Mouse (Mus musculus) MEL (cell line): ENCODE data around the gene Lrp10. TPM values are rescaled to one million over a fixed set of nuclear protein-coding genes. Genes with fewer than 3 reads are reported as not detected.

ENCODE experiments used
- DNase-seq: peaks from one replicate; pipeline ENCODE4 v3.0.0; 2011; ENCODE audit warnings: low read depth, low spot score
- H3K27ac ChIP-seq: 2 replicates; pipeline ENCODE4 v1.5.1; 2012; ENCODE audit warnings: low read depth, mild to moderate bottlenecking, control low read depth, low read length, moderate library complexity; ENCODE audit not compliant: control insufficient read depth
- H3K27me3 ChIP-seq, 2 experiments: fragments of 150-350 bp in 1 of 2; sonication (generic) in 1 of 2; 2 replicates each; pipeline ENCODE4 v1.6.1; 2012; ENCODE audit warnings: low read length in 2 of 2, mild to moderate bottlenecking in 2 of 2, improper control_type of control experiment in 1 of 2, moderate library complexity in 1 of 2; ENCODE audit not compliant: insufficient read depth in 2 of 2, control insufficient read depth in 1 of 2
- H3K36me3 ChIP-seq, 2 experiments: 2 replicates each; pipeline ENCODE4 v1.6.1; 2012 to 2014; ENCODE audit warnings: low read length in 2 of 2, improper control_type of control experiment in 1 of 2, inconsistent platforms in 1 of 2, mild to moderate bottlenecking in 1 of 2; ENCODE audit not compliant: insufficient read depth in 2 of 2, control insufficient read depth in 1 of 2
- H3K4me1 ChIP-seq, 2 experiments: fragments of 150-350 bp in 1 of 2; sonication (generic) in 1 of 2; 2 replicates each; pipeline ENCODE4 v1.6.1; 2012; ENCODE audit warnings: low read length in 2 of 2, improper control_type of control experiment in 1 of 2, mild to moderate bottlenecking in 1 of 2; ENCODE audit not compliant: insufficient read depth in 2 of 2, control insufficient read depth in 1 of 2
- H3K4me3 ChIP-seq, 2 experiments: fragments of 150-350 bp in 1 of 2; sonication (generic) in 1 of 2; 2 replicates each; pipeline ENCODE4 v1.5.1; 2012; ENCODE audit warnings: low read depth in 2 of 2, low read length in 2 of 2, mild to moderate bottlenecking in 2 of 2, moderate library complexity in 2 of 2, control low read depth in 1 of 2, improper control_type of control experiment in 1 of 2; ENCODE audit not compliant: control insufficient read depth in 1 of 2, insufficient read depth in 1 of 2
- H3K79me2 ChIP-seq: 2 replicates; pipeline ENCODE4 v1.6.1; 2012; ENCODE audit warnings: mild to moderate bottlenecking, low read length, moderate library complexity; ENCODE audit not compliant: control insufficient read depth, poor library complexity, insufficient read depth
- H3K9ac ChIP-seq: 2 replicates; pipeline ENCODE4 v1.6.1; 2012; ENCODE audit warnings: low read depth, mild to moderate bottlenecking, control low read depth, low read length, moderate library complexity; ENCODE audit not compliant: control insufficient read depth, poor library complexity, severe bottlenecking
- H3K9me3 ChIP-seq: fragments of 150-350 bp; sonication (generic); replicated peaks from 2 replicates; pipeline ENCODE4 v1.6.1; 2012; ENCODE audit warnings: mild to moderate bottlenecking, low read length, improper control_type of control experiment, moderate library complexity; ENCODE audit not compliant: insufficient read depth
- BHLHE40 ChIP-seq: IDR thresholded peaks from 2 replicates; pipeline ENCODE4 v1.6.1; 2012; ENCODE audit warnings: low read depth, mild to moderate bottlenecking, inconsistent platforms, low read length, improper control_type of control experiment, borderline replicate concordance
- CTCF ChIP-seq, 3 experiments: IDR thresholded peaks in 2 of 3; conservative IDR thresholded peaks in 1 of 3; 2 replicates each; pipeline ENCODE4 v1.5.1; 2011 to 2012; ENCODE audit warnings: low read length in 3 of 3, low read depth in 2 of 3, mild to moderate bottlenecking in 2 of 3, improper control_type of control experiment in 1 of 3, inconsistent platforms in 1 of 3, mixed read lengths in 1 of 3, moderate library complexity in 1 of 3; ENCODE audit not compliant: control insufficient read depth in 1 of 3, insufficient read depth in 1 of 3, poor library complexity in 1 of 3, severe bottlenecking in 1 of 3
- EP300 ChIP-seq, 2 experiments: IDR thresholded peaks; 2 replicates each; pipeline ENCODE4 v1.6.1; 2011; ENCODE audit warnings: improper control_type of control experiment in 2 of 2, low read length in 2 of 2, low read depth in 1 of 2, mild to moderate bottlenecking in 1 of 2
- ETS1 ChIP-seq: IDR thresholded peaks from 2 replicates; pipeline ENCODE4 v1.6.1; 2012; ENCODE audit warnings: low read depth, mild to moderate bottlenecking, inconsistent platforms, low read length, improper control_type of control experiment, moderate library complexity
- GATA1 ChIP-seq: IDR thresholded peaks from 2 replicates; pipeline ENCODE4 v1.6.1; 2011; ENCODE audit warnings: low read depth, low read length, improper control_type of control experiment
- KAT2A ChIP-seq: conservative IDR thresholded peaks from 2 replicates; pipeline ENCODE4 v1.6.1; 2012; ENCODE audit warnings: low read depth, low read length, improper control_type of control experiment, inconsistent platforms
- MAFK ChIP-seq: IDR thresholded peaks from 2 replicates; pipeline ENCODE4 v1.6.1; 2011; ENCODE audit warnings: low read depth, mild to moderate bottlenecking, low read length, improper control_type of control experiment, borderline replicate concordance
- MAX ChIP-seq: IDR thresholded peaks from 2 replicates; pipeline ENCODE4 v1.6.1; 2011; ENCODE audit warnings: low read length, improper control_type of control experiment
- MEF2A ChIP-seq: IDR thresholded peaks from 2 replicates; pipeline ENCODE4 v1.6.1; 2014; ENCODE audit warnings: low read depth, mild to moderate bottlenecking, inconsistent platforms, low read length, improper control_type of control experiment; ENCODE audit not compliant: poor library complexity, insufficient replicate concordance, severe bottlenecking; ENCODE audit errors: extremely low read depth
- MYC ChIP-seq: IDR thresholded peaks from 2 replicates; pipeline ENCODE4 v1.6.1; 2011; ENCODE audit warnings: low read depth, mild to moderate bottlenecking, low read length, improper control_type of control experiment, moderate library complexity
- NELFE ChIP-seq: IDR thresholded peaks from 2 replicates; pipeline ENCODE4 v1.6.1; 2011; ENCODE audit warnings: low read depth, low read length, improper control_type of control experiment
- POLR2AphosphoS2 ChIP-seq: IDR thresholded peaks from 2 replicates; pipeline ENCODE4 v1.6.1; 2011; ENCODE audit warnings: low read length, improper control_type of control experiment
- RAD21 ChIP-seq: IDR thresholded peaks from 2 replicates; pipeline ENCODE4 v1.6.1; 2011; ENCODE audit warnings: mild to moderate bottlenecking, low read depth, low read length, improper control_type of control experiment
- SIN3A ChIP-seq: IDR thresholded peaks from 2 replicates; pipeline ENCODE4 v1.6.1; 2012; ENCODE audit warnings: low read length, improper control_type of control experiment, inconsistent platforms
- SMC3 ChIP-seq: IDR thresholded peaks from 2 replicates; pipeline ENCODE4 v1.6.1; 2011; ENCODE audit warnings: low read depth, low read length, improper control_type of control experiment
- TAL1 ChIP-seq: IDR thresholded peaks from 2 replicates; pipeline ENCODE4 v1.6.1; 2012; ENCODE audit warnings: mild to moderate bottlenecking, inconsistent platforms, low read length, moderate library complexity, mixed read lengths
- TBP ChIP-seq: IDR thresholded peaks from 2 replicates; pipeline ENCODE4 v1.8.0; 2011; ENCODE audit warnings: low read depth, low read length, improper control_type of control experiment
- TCF12 ChIP-seq: IDR thresholded peaks from 2 replicates; pipeline ENCODE4 v1.6.1; 2014; ENCODE audit warnings: low read depth, mild to moderate bottlenecking, inconsistent platforms, low read length, improper control_type of control experiment, moderate library complexity
- USF1 ChIP-seq: IDR thresholded peaks from 2 replicates; pipeline ENCODE4 v1.6.1; 2014; ENCODE audit warnings: low read depth, mild to moderate bottlenecking, inconsistent platforms, low read length, improper control_type of control experiment, moderate library complexity
- USF2 ChIP-seq, 2 experiments: IDR thresholded peaks; 2 replicates each; pipeline ENCODE4 v1.6.1; 2011 to 2012; ENCODE audit warnings: improper control_type of control experiment in 2 of 2, low read length in 2 of 2, borderline replicate concordance in 1 of 2, inconsistent platforms in 1 of 2, low read depth in 1 of 2, mild to moderate bottlenecking in 1 of 2; ENCODE audit not compliant: insufficient read depth in 1 of 2
- ZC3H11A ChIP-seq: IDR thresholded peaks from 2 replicates; pipeline ENCODE4 v1.6.1; 2012; ENCODE audit warnings: low read depth, mild to moderate bottlenecking, inconsistent platforms, low read length, improper control_type of control experiment
- ZKSCAN1 ChIP-seq: IDR thresholded peaks from 2 replicates; pipeline ENCODE4 v1.6.1; 2012; ENCODE audit warnings: low read depth, mild to moderate bottlenecking, inconsistent platforms, low read length, improper control_type of control experiment, moderate library complexity
- ZMIZ1 ChIP-seq: IDR thresholded peaks from 2 replicates; pipeline ENCODE4 v1.6.1; 2012; ENCODE audit warnings: low read depth, mild to moderate bottlenecking, inconsistent platforms, low read length, improper control_type of control experiment, moderate library complexity
- ZNF384 ChIP-seq: IDR thresholded peaks from 2 replicates; pipeline ENCODE4 v1.6.1; 2012; ENCODE audit warnings: low read depth, mild to moderate bottlenecking, inconsistent platforms, low read length, improper control_type of control experiment
- polyA plus RNA-seq, 2 experiments: library from polyadenylated mRNA; stranded (reverse) in 1 of 2; unstranded in 1 of 2; fragments of >175 nt in 1 of 2; fragments of >200 nt in 1 of 2; gene quantifications; 2 replicates each; pipeline versions ENCODE4 v1.2.1 to v1.2.4; 2012; ENCODE audit warnings: low replicate concordance in 2 of 2, low read depth in 1 of 2; ENCODE audit not compliant: insufficient read length in 2 of 2, insufficient read depth in 1 of 2, missing spikeins in 1 of 2
- total RNA-seq: library from RNA; depleted of rRNA; stranded (reverse); fragments of 300-350 nt; gene quantifications from 2 replicates; pipeline ENCODE4 v1.2.3, GENCODE M21; 2012

The Lrp10 gene
- total and polyA plus RNA-seq, 3 experiments, result 53.6 to 110 TPM; not detected in 1

DNA sequence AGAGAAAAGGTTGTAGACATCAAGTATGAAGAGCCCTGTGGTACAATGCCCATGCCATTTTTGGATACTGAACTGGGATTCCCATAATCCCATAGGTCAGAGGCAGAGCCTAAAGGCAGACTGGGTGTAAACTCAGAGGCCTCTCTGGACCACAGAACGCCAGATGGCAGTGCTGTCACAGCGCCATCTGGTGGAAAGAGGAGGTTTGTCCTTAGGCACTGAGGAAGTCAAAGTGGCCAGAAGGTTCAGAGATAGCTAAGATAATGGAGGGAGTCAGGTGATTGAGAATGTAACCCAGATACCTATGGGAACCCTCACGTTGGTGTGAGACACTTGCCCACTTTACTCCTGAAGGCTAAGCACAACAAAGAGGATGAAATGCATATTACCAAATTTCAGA lies 30.3 kb downstream of the Lrp10 start:
- H3K4me3 ChIP-seq, result no peak overlapping the region
- TF ChIP-seq EP300 (IDR thresholded peaks at IDR 0.05; ENCODE audit: low read depth in 1 of 2, low read length in 2 of 2) (0 out of 4 replicates have a peak, but pooled peaks have one; percentile 21 to 37), TCF12 (peak; percentile 32; the same call in 1 of the 2 replicates), MAX (peak; percentile 36; the same call in 1 of the 2 replicates), CTCF (IDR thresholded peaks at IDR 0.05 in 2 of 3, conservative IDR thresholded peaks at IDR 0.05 in 1 of 3; ENCODE audit: control insufficient read depth in 1 of 3, insufficient read depth in 1 of 3, low read depth in 2 of 3, low read length in 3 of 3, poor library complexity in 1 of 3, severe bottlenecking in 1 of 3) (peak; percentile 87 to 96 (median 95)), POLR2AphosphoS2 (no peak), ETS1 (peak; percentile 37; the same call in 1 of the 2 replicates), RAD21 (peak; percentile 67), SIN3A (0 out of 2 replicates have a peak, but pooled peaks have one; percentile 27), SMC3 (peak; percentile 91), USF1 (peak; percentile 17; the same call in 1 of the 2 replicates), ZMIZ1 (no peak), ZNF384 (no peak), BHLHE40 (no peak), ZC3H11A (peak; percentile 66), GATA1 (peak; percentile 68), MYC (0 out of 2 replicates have a peak, but pooled peaks have one; percentile 42), TAL1 (peak; percentile 15; the same call in 1 of the 2 replicates)
- TF ChIP-seq, all 39 proteins: peak for 13
- Histone ChIP-seq H3K9me3 (no peaks in the 10 kb centered on the region), H3K36me3 (peaks cover 0 to 3% of the 10 kb centered on the region in 2 experiments; a peak in 1 of 4 replicates), H3K9ac (no peak overlapping the region), H3K27ac (no peak overlapping the region), H3K79me2 (no peaks in the 10 kb centered on the region), H3K4me1 (peaks cover 0 to 3% of the 10 kb centered on the region in 2 experiments; a peak in 3 of 4 replicates), H3K27me3 (no peaks in the 10 kb centered on the region)
- peak; percentile 88 for DNase-seq

DNA sequence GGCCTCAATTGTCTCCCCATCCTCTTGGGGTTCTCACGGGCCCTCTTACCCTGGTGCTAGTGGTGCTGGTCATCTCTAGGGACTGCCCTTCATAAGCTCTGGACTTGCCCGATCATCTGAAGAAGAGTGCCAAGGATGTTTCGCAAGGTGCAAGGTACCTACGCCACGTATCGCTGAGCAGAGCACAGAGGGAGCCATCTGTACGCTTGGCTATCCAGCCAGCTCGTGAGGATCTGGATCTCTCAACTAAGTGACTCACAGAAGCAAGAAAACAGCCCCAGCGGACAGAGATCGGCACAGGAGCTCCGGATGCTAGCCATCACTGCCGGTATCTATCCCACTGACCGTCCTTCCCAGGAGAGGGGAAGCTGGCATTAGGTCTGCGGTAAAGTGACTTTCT lies 32.8 kb downstream of the Lrp10 start:
- TF ChIP-seq TAL1, result no peak
- no peak for TF ChIP-seq SIN3A
- TF ChIP-seq ZKSCAN1, result no peak
- no peak for TF ChIP-seq SMC3
- TF ChIP-seq GATA1, result no peak
- TF ChIP-seq MAX, result no peak
- TF ChIP-seq USF2 (IDR thresholded peaks at IDR 0.05; ENCODE audit: borderline replicate concordance in 1 of 2, insufficient read depth in 1 of 2, low read depth in 1 of 2, low read length in 2 of 2), result no peak
- no peak for TF ChIP-seq MYC
- no peak for TF ChIP-seq BHLHE40
- TF ChIP-seq RAD21, result no peak
- TF ChIP-seq NELFE, result no peak
- no peak for TF ChIP-seq MEF2A
- no peak for TF ChIP-seq CTCF (IDR thresholded peaks at IDR 0.05 in 2 of 3, conservative IDR thresholded peaks at IDR 0.05 in 1 of 3; ENCODE audit: control insufficient read depth in 1 of 3, insufficient read depth in 1 of 3, low read depth in 2 of 3, low read length in 3 of 3, poor library complexity in 1 of 3, severe bottlenecking in 1 of 3)
- no peak for TF ChIP-seq TBP
- no peak for TF ChIP-seq ZC3H11A
- no peak for TF ChIP-seq EP300 (IDR thresholded peaks at IDR 0.05; ENCODE audit: low read depth in 1 of 2, low read length in 2 of 2)
- no peak for TF ChIP-seq MAFK
- TF ChIP-seq POLR2AphosphoS2, result no peak
- TF ChIP-seq KAT2A, result no peak
- no peak for TF ChIP-seq USF1
- H3K36me3 ChIP-seq, result peaks cover 0 to 3% of the 10 kb centered on the region in 2 experiments; a peak in 1 of 4 replicates

More for the DNA sequence above, 32.8 kb downstream of the Lrp10 start:
- no peak for DNase-seq
- H3K27me3 ChIP-seq, result no peaks in the 10 kb centered on the region
- no peaks in the 10 kb centered on the region for H3K79me2 ChIP-seq
- H3K9ac ChIP-seq, result no peak overlapping the region
- H3K27ac ChIP-seq, result no peak overlapping the region
- no peak overlapping the region for H3K4me3 ChIP-seq
- peaks cover 2 to 3% of the 10 kb centered on the region in 2 experiments; a peak in 3 of 4 replicates for H3K4me1 ChIP-seq
- H3K9me3 ChIP-seq, result no peaks in the 10 kb centered on the region
